Mouse (Mus musculus): ENCODE data around the gene Gm20388.

GRCm38 (mm10) chr8:124080467-124081326 lies 4170.1 kb downstream of the Gm20388 start:
- TF ChIP-seq CTCF (IDR thresholded peaks at IDR 0.05; ENCODE audit: low read depth) (no peak), EP300 (IDR thresholded peaks at IDR 0.05; ENCODE audit: low read depth) (no peak)
